Mouse (Mus musculus) hindbrain, embryonic 14.5 days (tissue): ENCODE results near the gene Gm10135. TPM values are rescaled to one million over a fixed set of nuclear protein-coding genes. Genes with fewer than 3 reads are reported as not detected.
"Not testable (repeated sequence)": the region's sequence is repeated elsewhere in the genome, so short reads cannot be mapped to it uniquely, and the experiment has no call there.

Experiments used
- ATAC-seq: fragments of 200-750 bp; cut with Nextera tagmentation; 2 replicates; pipeline ENCODE4 v1.8.0; 2017; ENCODE audit warnings: moderate number of reproducible peaks, mild to moderate bottlenecking, moderate TSS enrichment, moderate library complexity; ENCODE audit not compliant: low FRiP score
- DNase-seq: peaks from one replicate; pipeline ENCODE4 v3.0.0-alpha.2; 2015; ENCODE audit warnings: low spot score
- H3K27ac ChIP-seq: fragments of 300-500 bp; sonication (generic); 2 replicates; pipeline ENCODE4 v1.5.1; 2014; ENCODE audit warnings: mild to moderate bottlenecking, moderate library complexity
- H3K27me3 ChIP-seq: fragments of 300-500 bp; sonication (generic); 2 replicates; pipeline ENCODE4 v1.6.1; 2014; ENCODE audit warnings: mild to moderate bottlenecking, low read length, mixed read lengths; ENCODE audit not compliant: control insufficient read depth, insufficient read depth
- H3K36me3 ChIP-seq: fragments of 300-500 bp; sonication (generic); replicated peaks from 2 replicates; pipeline ENCODE4 v1.6.1; 2014; ENCODE audit not compliant: control insufficient read depth, insufficient read depth
- H3K4me1 ChIP-seq: fragments of 300-500 bp; sonication (generic); replicated peaks from 2 replicates; pipeline ENCODE4 v1.6.1; 2014; ENCODE audit warnings: antibody characterized with exemption, low read length, mixed read lengths; ENCODE audit not compliant: control insufficient read depth, insufficient read depth
- H3K4me2 ChIP-seq: fragments of 300-500 bp; sonication (generic); replicated peaks from 2 replicates; pipeline ENCODE4 v1.6.1; 2014; ENCODE audit warnings: mild to moderate bottlenecking, moderate library complexity
- H3K4me3 ChIP-seq: fragments of 300-500 bp; sonication (generic); replicated peaks from 2 replicates; pipeline ENCODE4 v1.5.1; 2014; ENCODE audit warnings: mild to moderate bottlenecking, low read length
- H3K9ac ChIP-seq: fragments of 300-500 bp; sonication (generic); 2 replicates; pipeline ENCODE4 v1.6.1; 2014
- H3K9me3 ChIP-seq: fragments of 300-500 bp; sonication (generic); 2 replicates; pipeline ENCODE4 v1.6.1; 2016; ENCODE audit warnings: low read length; ENCODE audit not compliant: control insufficient read depth
- WGBS: fragments of 180-500 bp; shearing (Covaris S2); extraction: QIAGEN DNeasy Blood & Tissue Kit; methylation state at CpG from one replicate; pipeline ENCODE4 v1.1.7; 2014; 5-methylcytosine and 5-hydroxymethylcytosine counted together
- polyA plus RNA-seq: library from polyadenylated mRNA; unstranded; fragments of >200 nt; fragmentation: Nextera tagmentation; extraction: Ambion mirVana; gene quantifications from 2 replicates; pipeline ENCODE4 v1.2.1, GENCODE M21; 2014

Gm10135 gene
- polyA plus RNA-seq, 1 experiment from 2014 or later: not detected

- 83% methylated on average over 5 of the region's 5 CpGs for whole genome bisulfite sequencing
- Histone ChIP-seq H3K9me3 (no peaks in the 10 kb centered on the region), H3K4me3 (no peak overlapping the region), H3K4me2 (no peak overlapping the region), H3K27me3 (peaks cover 5% of the 10 kb centered on the region; the same call in 1 of the 2 replicates), H3K4me1 (peaks cover 4% of the 10 kb centered on the region; the same call in 1 of the 2 replicates), H3K9ac (no peak overlapping the region), H3K27ac (no peak overlapping the region), H3K36me3 (no peaks in the 10 kb centered on the region)
- ATAC-seq (no peak), DNase-seq (no peak)
These were observed 29.5 kb upstream of the Gm10135 start for GRCm38 (mm10) chr5:73004046-73004445.

- not testable (repeated sequence) for H3K36me3 ChIP-seq, H3K4me1 ChIP-seq, ATAC-seq, H3K4me2 ChIP-seq, H3K9ac ChIP-seq, H3K27me3 ChIP-seq, H3K27ac ChIP-seq, H3K9me3 ChIP-seq, DNase-seq, H3K4me3 ChIP-seq
- 85% methylated on average over 1 of the region's 1 CpGs for WGBS
These were observed 24.0 kb upstream of the Gm10135 start for GRCm38 (mm10) chr5:72998546-72998945.

- Histone ChIP-seq H3K4me3 (no peak overlapping the region), H3K27ac (no peak overlapping the region), H3K4me2 (no peak overlapping the region), H3K4me1 (peaks cover 5% of the 10 kb centered on the region; the same call in 1 of the 2 replicates), H3K36me3 (no peaks in the 10 kb centered on the region), H3K9me3 (no peaks in the 10 kb centered on the region), H3K27me3 (no peaks in the 10 kb centered on the region), H3K9ac (no peak overlapping the region)
- 15% methylated on average over 10 of the region's 10 CpGs for WGBS
- DNase-seq (no peak), ATAC-seq (no peak)
These were observed 20.9 kb upstream of the Gm10135 start for GRCm38 (mm10) chr5:72995379-72995778.

GRCm38 (mm10) chr5:72994928-72995327 lies 20.4 kb upstream of the Gm10135 start:
- ATAC-seq: no peak
- Histone ChIP-seq H3K9me3 (no peaks in the 10 kb centered on the region), H3K27ac (no peak overlapping the region), H3K27me3 (no peaks in the 10 kb centered on the region), H3K4me2 (no peak overlapping the region), H3K4me1 (peaks cover 5% of the 10 kb centered on the region; the same call in 1 of the 2 replicates), H3K9ac (no peak overlapping the region), H3K4me3 (no peak overlapping the region), H3K36me3 (no peaks in the 10 kb centered on the region)
- 42% methylated on average over 2 of the region's 2 CpGs for WGBS
- DNase-seq: no peak

GRCm38 (mm10) chr5:72994424-72994823 lies 19.9 kb upstream of the Gm10135 start:
- Histone ChIP-seq H3K27me3 (no peaks in the 10 kb centered on the region), H3K4me2 (no peak overlapping the region), H3K9me3 (no peaks in the 10 kb centered on the region), H3K4me3 (no peak overlapping the region), H3K4me1 (peaks cover 5% of the 10 kb centered on the region; the same call in 1 of the 2 replicates), H3K27ac (no peak overlapping the region), H3K9ac (no peak overlapping the region), H3K36me3 (no peaks in the 10 kb centered on the region)
- 24% methylated on average over 8 of the region's 8 CpGs for WGBS
- DNase-seq (no peak), ATAC-seq (no peak)

- no peak overlapping the region for H3K27ac ChIP-seq
- H3K27me3 ChIP-seq: no peaks in the 10 kb centered on the region
- ATAC-seq (no peak), DNase-seq (no peak)
- no peaks in the 10 kb centered on the region for H3K36me3 ChIP-seq
- peaks cover 5% of the 10 kb centered on the region; the same call in 1 of the 2 replicates for H3K4me1 ChIP-seq
- H3K9me3 ChIP-seq: no peaks in the 10 kb centered on the region
- no peak overlapping the region for H3K4me2 ChIP-seq
- H3K9ac ChIP-seq: no peak overlapping the region
- 100% methylated on average over 1 of the region's 1 CpGs for WGBS
- no peak overlapping the region for H3K4me3 ChIP-seq
These were observed 18.0 kb upstream of the Gm10135 start for GRCm38 (mm10) chr5:72992474-72992873.

GRCm38 (mm10) chr5:72989756-72990155 lies 15.3 kb upstream of the Gm10135 start:
- Histone ChIP-seq H3K4me2 (no peak overlapping the region), H3K27ac (no peak overlapping the region), H3K4me3 (no peak overlapping the region), H3K4me1 (no peaks in the 10 kb centered on the region), H3K9me3 (no peaks in the 10 kb centered on the region), H3K27me3 (no peaks in the 10 kb centered on the region), H3K9ac (no peak overlapping the region), H3K36me3 (no peaks in the 10 kb centered on the region)
- ATAC-seq (no peak), DNase-seq (no peak)
- 63% methylated on average over 8 of the region's 8 CpGs for WGBS

- Histone ChIP-seq H3K4me2 (no peak overlapping the region), H3K4me1 (no peaks in the 10 kb centered on the region), H3K27me3 (no peaks in the 10 kb centered on the region), H3K9ac (no peak overlapping the region), H3K9me3 (no peaks in the 10 kb centered on the region), H3K4me3 (no peak overlapping the region), H3K36me3 (no peaks in the 10 kb centered on the region), H3K27ac (no peak overlapping the region)
- 93% methylated on average over 7 of the region's 7 CpGs for WGBS
- DNase-seq (no peak), ATAC-seq (no peak)
These were observed 13.3 kb upstream of the Gm10135 start for GRCm38 (mm10) chr5:72987786-72988185.

- peak; percentile 82 for DNase-seq
- Histone ChIP-seq H3K4me1 (no peaks in the 10 kb centered on the region), H3K27me3 (no peaks in the 10 kb centered on the region), H3K36me3 (peaks cover 12% of the 10 kb centered on the region), H3K27ac (no peak overlapping the region), H3K4me2 (no peak overlapping the region), H3K9me3 (no peaks in the 10 kb centered on the region), H3K9ac (no peak overlapping the region), H3K4me3 (no peak overlapping the region)
- WGBS: 8% methylated on average over 2 of the region's 2 CpGs
- ATAC-seq: no peak
These were observed 9.6 kb upstream of the Gm10135 start for GRCm38 (mm10) chr5:72984091-72984490.

- H3K27me3 ChIP-seq: no peaks in the 10 kb centered on the region
- H3K36me3 ChIP-seq: peaks cover 56% of the 10 kb centered on the region
These were observed 2.0 kb upstream of the Gm10135 start for GRCm38 (mm10) chr5:72976539-72976938.

More at GRCm38 (mm10) chr5:72976539-72976938, 2.0 kb upstream of the Gm10135 start:
- ATAC-seq: no peak
- no peak for DNase-seq
- 91% methylated on average over 4 of the region's 4 CpGs for WGBS
- H3K4me1 ChIP-seq: no peaks in the 10 kb centered on the region
- H3K9me3 ChIP-seq: no peaks in the 10 kb centered on the region
- H3K27ac ChIP-seq: no peak overlapping the region
- no peak overlapping the region for H3K9ac ChIP-seq
- no peak overlapping the region for H3K4me3 ChIP-seq
- no peak overlapping the region for H3K4me2 ChIP-seq
